In genomic region chr4:63654381-63654780, GRCm38 (mm10) we compare ENCODE assay signal across 18 mouse cellular contexts. TPM values are rescaled to one million over a fixed set of nuclear protein-coding genes. Genes with fewer than 3 reads are reported as not detected.
DNase-seq lines count a peak whose midpoint lies in the region; ATAC-seq and TF ChIP-seq lines count a peak whose summit lies in the region.
"Had no signal": no experiment of that assay in that cellular context is flagged by ENCODE, and none has a peak within 500 bp of the region (broad histone marks: within the 10 kb centered on the region; RNA-seq: fewer than 3 reads in every experiment).

No protein-coding gene starts in this region.

- 76% methylated on average over 1 of the region's 1 CpGs for WGBS in heart, adult 2 months
- WGBS in lung, postnatal 0 days: 80% methylated on average over 1 of the region's 1 CpGs
- WGBS in forebrain, embryonic 14.5 days: 94% methylated on average over 1 of the region's 1 CpGs

- TF ChIP-seq CTCF in heart, adult 2 months (IDR thresholded peaks at IDR 0.05): peak; percentile 44
- TF ChIP-seq CTCF in lung, postnatal 0 days (IDR thresholded peaks at IDR 0.05): peak; percentile 51
- peak; percentile 37; the same call in 1 of the 2 replicates for TF ChIP-seq CTCF in embryonic fibroblast, embryonic 13.5 days (IDR thresholded peaks at IDR 0.05; ENCODE audit: borderline replicate concordance, insufficient read depth, low read length)

- H3K79me2 ChIP-seq in heart, adult 2 months (replicated peaks; ENCODE audit: control insufficient read depth, insufficient read depth, low read length): no peaks in the 10 kb centered on the region

- no peak for TF ChIP-seq POLR2A in heart, adult 2 months (IDR thresholded peaks at IDR 0.05; ENCODE audit: insufficient read depth, low read depth, low read length)
- no peak for TF ChIP-seq POLR2A in embryonic fibroblast, embryonic 13.5 days (IDR thresholded peaks at IDR 0.05; ENCODE audit: low read depth, low read length)

- H3K27ac ChIP-seq in heart, adult 2 months: no peak overlapping the region
- no peak overlapping the region for H3K27ac ChIP-seq in lung, postnatal 0 days (ENCODE audit: low read length)
- no peak overlapping the region for H3K27ac ChIP-seq in embryonic fibroblast, embryonic 13.5 days (ENCODE audit: insufficient read depth, low read length)
- H3K27ac ChIP-seq in forebrain, embryonic 14.5 days (ENCODE audit: low read depth, low read length): no peak overlapping the region
- H3K27ac ChIP-seq: embryonic facial prominence, embryonic 10.5 days; forebrain, embryonic 12.5 days had no signal

- no peaks in the 10 kb centered on the region for H3K4me1 ChIP-seq in heart, adult 2 months (ENCODE audit: control insufficient read depth, insufficient read depth, low read length)
- no peaks in the 10 kb centered on the region for H3K4me1 ChIP-seq in lung, postnatal 0 days (ENCODE audit: insufficient read depth, low read depth, low read length)
- H3K4me1 ChIP-seq in embryonic fibroblast, embryonic 13.5 days (ENCODE audit: control insufficient read depth, insufficient read depth, low read length): no peaks in the 10 kb centered on the region
- no peaks in the 10 kb centered on the region for H3K4me1 ChIP-seq in forebrain, embryonic 14.5 days (ENCODE audit: control insufficient read depth, insufficient read depth, low read length)
- H3K4me1 ChIP-seq: embryonic facial prominence, embryonic 10.5 days; forebrain, embryonic 12.5 days; megakaryocyte, embryonic 14.5 days had no signal

- no peak overlapping the region for H3K9ac ChIP-seq in heart, adult 2 months (ENCODE audit: low read depth, low read length)
- no peak overlapping the region for H3K9ac ChIP-seq in lung, postnatal 0 days (replicated peaks; ENCODE audit: low read depth)
- H3K9ac ChIP-seq in forebrain, embryonic 14.5 days (ENCODE audit: low read length): no peak overlapping the region
- H3K9ac ChIP-seq: forebrain, embryonic 12.5 days had no signal

- H3K9me3 ChIP-seq in lung, postnatal 0 days (ENCODE audit: low read length): no peaks in the 10 kb centered on the region
- no peaks in the 10 kb centered on the region for H3K9me3 ChIP-seq in forebrain, embryonic 14.5 days (replicated peaks; ENCODE audit: control insufficient read depth, low read length)
- H3K9me3 ChIP-seq: embryonic facial prominence, embryonic 10.5 days; forebrain, embryonic 12.5 days had no signal

- ATAC-seq in lung, postnatal 0 days: no peak
- no peak for ATAC-seq in monocyte, adult 5-6 weeks (replicated peaks; ENCODE audit: insufficient number of reproducible peaks, low FRiP score, low TSS enrichment, poor library complexity, severe bottlenecking)
- ATAC-seq in forebrain, embryonic 14.5 days: no peak

- H3K36me3 ChIP-seq in heart, adult 2 months (ENCODE audit: control insufficient read depth, insufficient read depth, low read length): no peaks in the 10 kb centered on the region
- no peaks in the 10 kb centered on the region for H3K36me3 ChIP-seq in lung, postnatal 0 days (ENCODE audit: insufficient read depth, low read length)
- no peaks in the 10 kb centered on the region for H3K36me3 ChIP-seq in forebrain, embryonic 14.5 days (ENCODE audit: control insufficient read depth, insufficient read depth, low read length)
- H3K36me3 ChIP-seq: embryonic facial prominence, embryonic 10.5 days; forebrain, embryonic 12.5 days had no signal

- H3K27me3 ChIP-seq in heart, adult 2 months (ENCODE audit: control insufficient read depth, insufficient read depth, low read length): no peaks in the 10 kb centered on the region
- H3K27me3 ChIP-seq in lung, postnatal 0 days (replicated peaks; ENCODE audit: insufficient read depth, low read length): no peaks in the 10 kb centered on the region
- H3K27me3 ChIP-seq in forebrain, embryonic 14.5 days (replicated peaks; ENCODE audit: control insufficient read depth, insufficient read depth, low read length): no peaks in the 10 kb centered on the region
- H3K27me3 ChIP-seq: forebrain, embryonic 12.5 days had no signal

- H3K4me2 ChIP-seq in lung, postnatal 0 days (replicated peaks; ENCODE audit: low read depth, low read length): no peak overlapping the region
- H3K4me2 ChIP-seq in forebrain, embryonic 14.5 days (ENCODE audit: low read length): no peak overlapping the region
- H3K4me2 ChIP-seq: forebrain, embryonic 12.5 days had no signal

- intact Hi-C loops in heart, adult 2 months (cut with DNase I): loop anchor here (2.0 kb wide), 1 partner anchor 16 kb away; no protein-coding TSS in a partner anchor

- no peak for DNase-seq in heart, adult 2 months
- DNase-seq in heart, adult 11 months: no peak
- DNase-seq in lung, postnatal 0 days (ENCODE audit: low spot score): no peak
- DNase-seq in lung, postnatal 10 days: no peak
- peak; percentile 36 to 76 for DNase-seq in kidney, postnatal 36 days
- no peak for DNase-seq in forebrain, embryonic 14.5 days (ENCODE audit: low spot score)
- DNase-seq: adrenal gland, adult 2 months; retina, postnatal 1 day had no signal

- TF ChIP-seq EP300 in heart, adult 2 months (IDR thresholded peaks at IDR 0.05; ENCODE audit: insufficient read depth, low read depth, low read length): no peak
- TF ChIP-seq EP300 in lung, postnatal 0 days (IDR thresholded peaks at IDR 0.05): no peak

- H3K4me3 ChIP-seq in heart, adult 2 months: no peak overlapping the region
- H3K4me3 ChIP-seq in lung, postnatal 0 days (ENCODE audit: low read depth, low read length): no peak overlapping the region
- no peak overlapping the region for H3K4me3 ChIP-seq in embryonic fibroblast, embryonic 13.5 days (ENCODE audit: insufficient read depth, low read length)
- no peak overlapping the region for H3K4me3 ChIP-seq in forebrain, embryonic 14.5 days (ENCODE audit: low read depth, low read length)
- H3K4me3 ChIP-seq: embryonic facial prominence, embryonic 10.5 days; forebrain, embryonic 12.5 days; megakaryocyte, embryonic 14.5 days had no signal

RNA-seq across cellular contexts. Expression of gene Gm11214, which starts 8.8 kb away (rescaled TPM):
- not detected for total RNA-seq in heart, adult 2 months (2021)
- not detected in 2 replicates for polyA plus RNA-seq in heart, adult 2 months (2012; rRNA removed)
- polyA plus RNA-seq in lung, postnatal 0 days (2015; fragmentation: Nextera tagmentation; extraction: Ambion mirVana): not detected in 2 replicates
- polyA plus RNA-seq in embryonic fibroblast, embryonic 13.5 days (2011; ENCODE audit: insufficient read length, low read depth, missing spikeins): not detected in 2 replicates
- total RNA-seq in monocyte, adult 5-6 weeks (2017): not detected in 3 replicates
- polyA plus RNA-seq in forebrain, embryonic 14.5 days (2014; fragmentation: Nextera tagmentation; extraction: Ambion mirVana): not detected in 2 replicates
- total RNA-seq: adrenal gland, adult 2 months; hematopoietic stem cell, adult 5-6 weeks; layer of hippocampus, adult 18-20 months had no signal
- polyA plus RNA-seq: adrenal gland, adult 2 months; C2C12; embryonic facial prominence, embryonic 10.5 days; forebrain, embryonic 12.5 days; gonadal fat pad, adult 2 months; limb, embryonic 11.5 days had no signal

RNA-seq across cellular contexts. Expression of gene Tex48, which starts 32.2 kb away (rescaled TPM):
- total RNA-seq in heart, adult 2 months (2021): not detected
- polyA plus RNA-seq in heart, adult 2 months (2012; rRNA removed): not detected in 2 replicates
- polyA plus RNA-seq in lung, postnatal 0 days (2015; fragmentation: Nextera tagmentation; extraction: Ambion mirVana): not detected in 2 replicates
- polyA plus RNA-seq in embryonic fibroblast, embryonic 13.5 days (2011; ENCODE audit: insufficient read length, low read depth, missing spikeins): not detected in 2 replicates
- not detected in 3 replicates for total RNA-seq in monocyte, adult 5-6 weeks (2017)
- polyA plus RNA-seq in forebrain, embryonic 14.5 days (2014; fragmentation: Nextera tagmentation; extraction: Ambion mirVana): not detected in 2 replicates
- total RNA-seq: adrenal gland, adult 2 months; hematopoietic stem cell, adult 5-6 weeks; layer of hippocampus, adult 18-20 months had no signal
- polyA plus RNA-seq: adrenal gland, adult 2 months; C2C12; embryonic facial prominence, embryonic 10.5 days; forebrain, embryonic 12.5 days; limb, embryonic 11.5 days had no signal

RNA-seq across cellular contexts. Expression of gene Gm11213, which starts 49.3 kb away (rescaled TPM):
- not detected for total RNA-seq in heart, adult 2 months (2021)
- not detected in 2 replicates for polyA plus RNA-seq in heart, adult 2 months (2012; rRNA removed)
- polyA plus RNA-seq in lung, postnatal 0 days (2015; fragmentation: Nextera tagmentation; extraction: Ambion mirVana): not detected in 2 replicates
- not detected in 2 replicates for polyA plus RNA-seq in embryonic fibroblast, embryonic 13.5 days (2011; ENCODE audit: insufficient read length, low read depth, missing spikeins)
- not detected in 3 replicates for total RNA-seq in monocyte, adult 5-6 weeks (2017)
- polyA plus RNA-seq in forebrain, embryonic 14.5 days (2014; fragmentation: Nextera tagmentation; extraction: Ambion mirVana): not detected in 2 replicates
- total RNA-seq: adrenal gland, adult 2 months; hematopoietic stem cell, adult 5-6 weeks; layer of hippocampus, adult 18-20 months had no signal
- polyA plus RNA-seq: adrenal gland, adult 2 months; C2C12; embryonic facial prominence, embryonic 10.5 days; forebrain, embryonic 12.5 days; gonadal fat pad, adult 2 months; limb, embryonic 11.5 days had no signal

Comparison
In these comparisons a context has a peak if more than half of its experiments do, and no peak if none do; other contexts are left out.
1. DNase-seq: peak in kidney, postnatal 36 days (2 of 2); none in heart, adult 2 months (0 of 2), heart, adult 11 months (single experiment), lung, postnatal 0 days (single experiment), lung, postnatal 10 days (single experiment) and forebrain, embryonic 14.5 days (single experiment).
2. Peak in every context shown above with its lines, with median percentiles within 50 percentile points of each other: CTCF ChIP-seq.